Mouse (Mus musculus): ENCODE data around the gene Cpa5.

The Cpa5 gene

DNA sequence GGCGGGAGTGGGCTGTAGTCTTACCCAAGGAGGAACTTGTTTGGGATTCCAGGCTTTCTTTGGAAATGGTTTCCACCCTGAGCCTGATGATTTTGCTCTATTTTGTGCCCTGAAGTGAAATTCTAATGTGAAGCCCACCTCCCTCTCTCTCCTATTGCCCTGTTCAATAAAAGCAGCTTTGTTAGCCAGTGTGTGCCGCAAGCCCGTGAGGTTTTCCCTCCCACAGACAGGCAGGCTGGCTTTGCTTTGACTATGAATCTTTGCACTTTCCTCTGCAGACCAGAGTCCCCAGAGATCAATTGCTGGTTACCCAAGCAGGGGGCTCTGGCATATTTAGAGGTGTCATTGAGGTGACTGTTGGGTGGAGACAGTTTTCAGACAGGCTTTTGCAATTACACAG is 33.7 kb downstream of the Cpa5 start:
- no peak for DNase-seq (ENCODE audit: low spot score)

DNA sequence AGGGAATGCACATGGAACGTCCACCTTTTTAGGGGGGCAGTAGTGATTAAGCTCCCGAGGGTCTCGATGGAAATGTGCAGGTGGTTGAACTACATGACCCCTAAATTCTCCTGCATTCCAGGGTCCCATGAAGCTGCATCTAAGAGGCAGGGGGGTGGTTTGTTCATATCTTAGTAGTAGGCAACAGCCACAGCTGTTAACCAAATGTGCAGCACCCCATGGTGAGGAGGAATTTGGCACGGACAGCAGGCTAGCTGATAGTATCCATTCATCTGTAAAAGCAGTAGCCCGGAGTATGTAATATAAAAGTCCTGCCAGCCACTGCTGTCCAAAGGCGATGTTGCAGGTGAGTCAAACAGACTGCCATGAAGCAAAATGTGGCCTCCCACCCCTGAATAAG is 34.6 kb downstream of the Cpa5 start:
- no peak for DNase-seq (ENCODE audit: low spot score)

DNA sequence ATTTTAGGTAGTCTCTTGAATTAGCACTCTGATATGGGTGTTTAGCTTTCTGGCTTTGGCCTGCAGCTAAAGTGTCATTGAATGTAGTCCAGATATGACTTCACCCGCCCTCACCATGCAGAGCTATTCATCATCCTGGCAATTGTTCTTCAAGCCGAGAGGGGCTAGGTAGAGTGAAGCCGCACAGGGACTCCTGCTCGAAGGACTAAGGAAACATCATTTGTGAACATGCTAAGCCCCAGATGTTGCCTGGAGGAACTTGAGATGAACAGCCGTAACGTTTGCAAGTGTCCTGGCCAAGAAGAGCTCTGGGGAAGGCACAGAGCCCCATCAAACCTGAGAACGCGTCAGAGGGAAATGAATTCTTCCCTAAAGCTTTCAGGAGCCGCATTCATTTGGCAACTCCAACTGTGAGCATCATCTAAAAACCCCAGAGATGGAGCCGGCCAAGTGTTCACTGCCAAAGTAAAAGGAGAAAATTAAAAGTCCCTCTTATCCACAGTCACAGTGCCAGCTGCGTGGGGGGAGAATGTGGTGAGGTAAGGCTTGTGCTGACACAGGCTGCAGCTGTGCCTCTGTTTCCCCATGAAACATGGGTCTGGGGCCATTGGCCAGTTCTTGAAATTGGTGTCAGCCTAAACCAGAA is 39.0 kb downstream of the Cpa5 start:
- no peak for DNase-seq (ENCODE audit: low spot score)

DNA sequence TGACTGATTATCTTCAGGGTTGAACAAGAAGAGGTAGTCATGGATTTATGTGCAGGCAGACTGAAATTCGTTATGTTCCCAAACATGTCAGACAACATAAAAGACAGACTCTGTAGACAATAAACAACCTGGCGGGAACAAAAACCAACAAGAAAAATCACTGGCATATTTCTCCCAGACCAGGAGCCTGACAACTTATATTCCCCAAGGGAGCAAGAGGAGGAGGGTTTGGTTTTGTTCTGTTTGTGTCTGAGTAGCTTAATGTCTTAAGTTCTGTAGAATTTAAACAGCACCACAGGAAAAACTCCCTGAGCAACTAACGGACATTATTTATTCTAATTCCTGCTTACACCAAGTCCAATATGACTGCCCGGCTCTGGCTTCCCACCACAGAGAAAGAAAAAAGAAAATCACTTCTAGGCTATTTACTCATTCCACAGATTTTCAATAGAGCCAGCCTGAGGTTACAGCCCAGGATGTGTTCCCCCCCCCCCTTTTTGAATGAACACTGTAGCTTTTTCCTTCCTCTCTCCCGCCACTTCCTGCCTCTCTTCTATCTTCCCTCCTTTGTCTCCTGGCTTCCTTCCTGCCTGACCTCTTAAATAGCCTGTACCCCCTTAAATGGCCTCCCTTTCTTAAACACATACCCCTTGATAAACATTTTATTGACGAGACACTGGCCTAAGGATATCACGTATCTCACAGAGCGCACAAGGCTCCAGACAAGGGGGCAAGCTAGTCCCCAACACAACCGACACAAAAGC is 41.8 kb downstream of the Cpa5 start:
- no peak for DNase-seq (ENCODE audit: low spot score)

- no peak for DNase-seq (ENCODE audit: low spot score)
Observed at GRCm38 (mm10) chr6:30653518-30653917, 42.7 kb downstream of the Cpa5 start.

GRCm38 (mm10) chr6:30654402-30654859 is 43.6 kb downstream of the Cpa5 start:
- no peak for DNase-seq (ENCODE audit: low spot score)

GRCm38 (mm10) chr6:30654932-30655331 is 44.1 kb downstream of the Cpa5 start:
- no peak for DNase-seq (ENCODE audit: low spot score)

- no peak for DNase-seq (ENCODE audit: low spot score)
Observed at GRCm38 (mm10) chr6:30657279-30657678, 46.5 kb downstream of the Cpa5 start.

DNA sequence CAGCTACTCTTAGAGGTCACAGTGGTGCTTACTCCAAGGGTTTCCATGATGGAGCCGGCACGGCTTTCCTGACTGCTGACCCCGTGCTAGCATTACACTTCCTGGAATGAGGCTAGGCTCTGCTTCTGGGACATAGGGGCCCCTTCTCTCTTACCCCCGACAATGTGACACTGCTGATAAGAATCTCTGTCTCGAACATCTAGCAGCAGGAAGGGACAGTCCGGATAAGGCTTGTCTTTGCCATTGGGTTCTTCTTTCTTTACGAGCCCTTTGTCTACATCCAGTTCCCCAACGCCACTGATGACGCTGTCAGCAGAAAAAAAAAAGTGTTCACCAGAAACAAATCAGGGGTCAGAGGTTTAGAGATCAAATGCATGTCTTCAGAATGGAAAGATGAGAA is 47.8 kb downstream of the Cpa5 start:
- DNase-seq (ENCODE audit: low spot score), result no peak

DNA sequence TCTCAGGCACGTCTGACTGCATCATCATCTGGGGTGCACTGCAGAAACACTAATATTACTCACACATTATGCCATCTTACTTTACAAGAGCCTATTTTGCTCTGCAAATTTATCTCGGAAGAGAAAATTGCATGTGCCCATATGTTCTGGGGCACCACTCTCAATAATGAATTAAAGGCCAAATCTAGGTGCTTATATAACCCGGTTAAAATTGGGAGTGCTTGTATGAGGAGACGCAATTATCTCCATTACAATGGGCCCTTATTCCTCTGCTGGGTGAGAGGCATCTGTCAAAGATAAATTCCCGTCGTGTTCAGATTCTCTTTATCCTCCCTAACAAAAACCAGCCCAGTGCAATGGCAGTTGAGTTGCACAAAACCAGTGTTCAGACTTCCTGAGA is 54.0 kb downstream of the Cpa5 start:
- DNase-seq (ENCODE audit: low spot score), result no peak

GRCm38 (mm10) chr6:30665296-30665695 is 54.5 kb downstream of the Cpa5 start:
- DNase-seq (ENCODE audit: low spot score), result no peak

DNA sequence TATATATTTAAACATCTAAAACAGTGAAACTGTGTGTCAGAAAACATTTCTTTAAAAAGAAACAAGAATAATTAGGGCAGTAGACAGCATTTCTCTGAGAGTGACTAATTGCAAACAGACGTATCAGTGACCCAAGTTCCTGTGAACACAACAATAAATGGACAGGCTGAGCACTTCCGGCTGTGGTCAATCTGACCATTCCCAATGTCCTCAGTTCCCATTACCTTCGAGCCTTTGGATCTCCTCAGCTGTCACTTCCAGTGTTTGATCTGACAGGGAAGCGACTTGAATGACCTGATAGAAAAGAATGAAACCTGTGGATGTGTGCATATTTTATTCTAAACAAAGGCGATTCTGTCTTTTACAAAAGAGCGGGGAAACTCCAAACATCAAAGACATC is 55.2 kb downstream of the Cpa5 start:
- no peak for DNase-seq (ENCODE audit: low spot score)

GRCm38 (mm10) chr6:30667585-30667984 is 56.8 kb downstream of the Cpa5 start:
- no peak for DNase-seq (ENCODE audit: low spot score)

GRCm38 (mm10) chr6:30671696-30672095 is 60.9 kb downstream of the Cpa5 start:
- no peak for DNase-seq (ENCODE audit: low spot score)

DNA sequence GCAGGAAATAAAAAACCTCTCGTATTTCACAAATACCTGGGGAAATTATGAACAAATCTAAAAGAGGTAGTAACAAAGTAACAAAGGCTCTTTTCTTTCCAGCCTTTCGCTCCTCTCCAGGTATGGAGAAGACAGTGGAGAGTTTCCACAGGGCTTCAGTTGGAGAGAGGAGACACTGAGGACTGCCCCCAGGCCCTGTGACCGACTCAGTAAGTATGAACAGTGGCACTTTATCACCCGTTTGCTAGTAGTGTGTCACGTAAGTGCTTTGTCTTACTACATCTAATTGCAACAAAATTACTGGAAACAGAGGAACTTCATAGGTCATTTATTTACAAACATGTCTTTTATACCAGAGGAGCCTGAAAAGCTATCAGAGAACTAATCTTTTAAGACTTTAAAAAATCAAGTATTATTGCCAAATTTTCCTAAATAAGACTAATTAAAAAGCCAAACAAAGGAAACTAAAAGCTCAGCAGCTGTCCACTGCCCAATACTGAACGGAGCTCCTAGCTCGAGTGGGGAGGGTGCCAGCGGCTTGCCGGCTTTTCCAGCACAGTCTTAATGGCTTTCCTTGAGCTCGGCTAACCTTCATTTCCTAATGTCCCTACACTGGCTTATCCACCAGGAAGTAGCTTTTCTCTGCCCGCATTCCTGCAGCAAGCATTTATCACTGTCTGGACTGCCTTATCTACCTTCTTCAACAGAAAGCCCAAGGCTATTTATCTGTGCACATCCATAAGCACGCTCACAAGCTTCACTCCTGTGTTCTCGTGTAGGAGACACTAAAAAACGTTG is 63.2 kb downstream of the Cpa5 start:
- DNase-seq (ENCODE audit: low spot score), result no peak

DNA sequence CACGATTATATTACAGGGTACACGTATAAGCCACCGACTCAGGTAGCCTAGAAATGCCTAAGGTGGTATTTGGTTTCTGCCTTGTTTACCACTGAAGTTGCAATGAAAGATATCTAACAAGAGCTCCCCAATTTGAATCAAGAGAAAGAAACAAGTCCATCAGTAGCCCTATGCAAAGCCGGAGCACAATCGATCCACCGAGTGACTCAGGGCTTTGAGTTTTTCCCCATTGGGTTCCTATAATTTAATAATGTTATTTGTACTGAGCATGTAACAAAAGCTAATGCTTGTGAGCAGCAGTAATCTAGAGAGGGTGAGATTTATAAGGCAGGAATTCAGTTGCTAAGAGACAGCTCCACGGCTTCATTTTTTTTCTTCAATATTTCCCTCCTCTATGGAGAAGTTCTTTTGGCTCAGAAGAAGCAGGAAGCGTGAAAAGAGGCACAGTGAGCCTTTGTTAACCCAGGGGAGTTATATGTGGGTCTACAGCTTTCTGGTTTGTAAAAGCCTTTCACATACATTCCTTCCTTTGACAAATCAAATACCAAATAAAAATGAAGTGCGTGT is 64.0 kb downstream of the Cpa5 start:
- DNase-seq (ENCODE audit: low spot score), result no peak

DNA sequence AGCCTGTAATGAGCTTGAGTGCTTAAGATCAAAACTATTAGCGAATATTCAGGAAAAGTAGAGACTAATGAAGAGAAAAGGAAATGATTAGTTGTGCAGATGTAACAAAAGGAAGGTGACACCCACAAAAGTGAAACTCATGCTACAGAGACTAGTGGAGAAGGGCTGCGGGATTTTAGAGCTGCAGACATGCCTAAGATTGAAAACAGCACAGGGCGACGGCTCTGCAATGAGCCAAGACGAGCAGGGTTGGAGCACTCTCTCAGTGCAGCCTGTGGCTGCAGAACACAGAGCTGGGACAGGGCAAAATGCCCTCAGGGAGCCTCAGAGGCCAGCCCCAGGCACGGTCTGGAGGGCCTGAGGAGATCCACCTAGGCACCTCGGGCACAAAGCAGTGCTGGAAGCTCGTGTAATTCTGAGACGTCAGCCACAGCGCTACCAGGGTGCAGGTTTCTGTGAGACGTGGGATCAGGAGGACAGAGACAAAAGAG is 64.5 kb downstream of the Cpa5 start:
- no peak for DNase-seq (ENCODE audit: low spot score)

- DNase-seq (ENCODE audit: low spot score), result no peak
Observed at GRCm38 (mm10) chr6:30676506-30676905, 65.7 kb downstream of the Cpa5 start.

GRCm38 (mm10) chr6:30677591-30677990 is 66.8 kb downstream of the Cpa5 start:
- no peak for DNase-seq (ENCODE audit: low spot score)

DNA sequence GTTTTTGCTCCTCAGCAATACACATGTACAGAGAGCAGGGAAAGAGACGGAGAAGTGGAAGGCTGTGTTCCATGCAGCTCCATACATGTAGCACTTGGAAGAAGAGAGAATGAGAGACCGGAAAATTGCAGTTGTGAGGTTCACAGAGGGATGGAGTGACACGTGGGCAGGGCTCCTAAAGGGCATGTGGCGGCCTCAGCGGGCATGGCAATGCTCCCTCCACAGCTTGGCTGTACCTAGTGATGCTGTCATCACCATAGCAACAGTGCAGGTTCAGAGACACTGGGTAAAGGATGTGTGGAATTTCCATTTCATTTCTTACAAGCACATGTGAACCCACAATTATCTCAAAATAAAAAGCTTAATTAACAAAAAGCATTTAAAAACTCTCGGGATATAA is 67.7 kb downstream of the Cpa5 start:
- DNase-seq (ENCODE audit: low spot score), result no peak

- DNase-seq (ENCODE audit: low spot score), result no peak
Observed at GRCm38 (mm10) chr6:30679567-30679966, 68.8 kb downstream of the Cpa5 start.

- no peak for DNase-seq (ENCODE audit: low spot score)
Observed at GRCm38 (mm10) chr6:30680442-30680841, 69.6 kb downstream of the Cpa5 start.

Data from spleen, adult 12 weeks (tissue).